Mouse (Mus musculus) intestine, embryonic 14.5 days (tissue): ENCODE data around the gene Timm29. TPM values are rescaled to one million over a fixed set of nuclear protein-coding genes. Genes with fewer than 3 reads are reported as not detected.

ENCODE experiments used
- ATAC-seq: fragments of 200-750 bp; cut with Nextera tagmentation; replicated peaks from 2 replicates; pipeline ENCODE4 v1.8.0; 2017; ENCODE audit warnings: low read depth, moderate number of reproducible peaks, moderate TSS enrichment, moderate library complexity; ENCODE audit not compliant: low FRiP score, low TSS enrichment
- DNase-seq: peaks from one replicate; pipeline ENCODE4 v3.0.0-alpha.2; 2018; ENCODE audit warnings: low spot score
- H3K27ac ChIP-seq: fragments of 300-500 bp; sonication (generic); 2 replicates; pipeline ENCODE4 v1.5.1; 2014; ENCODE audit warnings: low read depth, mild to moderate bottlenecking, control low read depth
- H3K27me3 ChIP-seq: fragments of 300-500 bp; sonication (generic); replicated peaks from 2 replicates; pipeline ENCODE4 v1.6.1; 2014; ENCODE audit warnings: low read length, control low read depth; ENCODE audit not compliant: control insufficient read depth, insufficient read depth
- H3K36me3 ChIP-seq: fragments of 300-500 bp; sonication (generic); 2 replicates; pipeline ENCODE4 v1.6.1; 2014; ENCODE audit warnings: low read length, control low read depth; ENCODE audit not compliant: control insufficient read depth, insufficient read depth
- H3K4me1 ChIP-seq: fragments of 300-500 bp; sonication (generic); replicated peaks from 2 replicates; pipeline ENCODE4 v1.6.1; 2014; ENCODE audit warnings: low read length, control low read depth, mixed read lengths; ENCODE audit not compliant: control insufficient read depth, insufficient read depth
- H3K4me2 ChIP-seq: fragments of 300-500 bp; sonication (generic); 2 replicates; pipeline ENCODE4 v1.6.1; 2014; ENCODE audit warnings: low read length
- H3K4me3 ChIP-seq: fragments of 300-500 bp; sonication (generic); 2 replicates; pipeline ENCODE4 v1.5.1; 2014; ENCODE audit warnings: low read depth, low read length, control low read depth, mixed read lengths
- H3K9ac ChIP-seq: fragments of 300-500 bp; sonication (generic); 2 replicates; pipeline ENCODE4 v1.6.1; 2014; ENCODE audit warnings: mild to moderate bottlenecking, low read length
- H3K9me3 ChIP-seq: fragments of 300-500 bp; sonication (generic); 2 replicates; pipeline ENCODE4 v1.6.1; 2016; ENCODE audit warnings: low read length, control low read depth; ENCODE audit not compliant: control insufficient read depth
- WGBS: fragments of 180-500 bp; shearing (Covaris S2); extraction: QIAGEN DNeasy Blood & Tissue Kit; methylation state at CpG from one replicate; pipeline ENCODE4 v1.1.7; 2014; 5-methylcytosine and 5-hydroxymethylcytosine counted together
- polyA plus RNA-seq: library from polyadenylated mRNA; unstranded; fragments of >200 nt; fragmentation: Nextera tagmentation; extraction: Ambion mirVana; gene quantifications from 2 replicates; pipeline ENCODE4 v1.2.1, GENCODE M21; 2014

Gene Timm29
- polyA plus RNA-seq, 1 experiment from 2014 or later, result 32.7 TPM

- WGBS, result under 1% methylated on average over 57 of the region's 57 CpGs
- no peaks in the 10 kb centered on the region for H3K27me3 ChIP-seq
- H3K9me3 ChIP-seq, result no peaks in the 10 kb centered on the region
- H3K36me3 ChIP-seq, result peaks cover 5% of the 10 kb centered on the region
- peak overlapping the region; percentile 86 for H3K4me3 ChIP-seq
- H3K27ac ChIP-seq, result peak overlapping the region; percentile 96
- H3K9ac ChIP-seq, result peak overlapping the region; percentile 91
- H3K4me1 ChIP-seq, result peaks cover 12% of the 10 kb centered on the region; the same call in 1 of the 2 replicates
- peak overlapping the region; percentile 78 for H3K4me2 ChIP-seq
- peak; percentile 84 for ATAC-seq
- DNase-seq, result no peak
Observed at GRCm38 (mm10) chr9:21616232-21616781, 23.8 kb downstream of the Timm29 start.

- Histone ChIP-seq H3K27me3 (no peaks in the 10 kb centered on the region), H3K9me3 (no peaks in the 10 kb centered on the region), H3K4me1 (peaks cover 12% of the 10 kb centered on the region; the same call in 1 of the 2 replicates), H3K4me3 (peak overlapping the region; percentile 86), H3K4me2 (peak overlapping the region; percentile 78), H3K36me3 (peaks cover 5% of the 10 kb centered on the region), H3K27ac (peak overlapping the region; percentile 96), H3K9ac (peak overlapping the region; percentile 91)
- DNase-seq (peak; percentile 63), ATAC-seq (no peak)
- 11% methylated on average over 10 of the region's 10 CpGs for WGBS
Observed at GRCm38 (mm10) chr9:21617066-21617465, 24.5 kb downstream of the Timm29 start.

GRCm38 (mm10) chr9:21620229-21620628 is 27.7 kb downstream of the Timm29 start:
- peaks cover 10% of the 10 kb centered on the region; the same call in 1 of the 2 replicates for H3K4me1 ChIP-seq

GRCm38 (mm10) chr9:21622676-21623075 is 30.2 kb downstream of the Timm29 start:
- 87% methylated on average over 1 of the region's 1 CpGs for WGBS
- no peak for ATAC-seq

More at GRCm38 (mm10) chr9:21620229-21620628, 27.7 kb downstream of the Timm29 start:
- peaks cover 5% of the 10 kb centered on the region for H3K36me3 ChIP-seq
- DNase-seq (no peak), ATAC-seq (no peak)
- H3K4me3 ChIP-seq, result no peak overlapping the region
- no peaks in the 10 kb centered on the region for H3K27me3 ChIP-seq
- 88% methylated on average over 4 of the region's 4 CpGs for WGBS
- H3K27ac ChIP-seq, result no peak overlapping the region
- H3K4me2 ChIP-seq, result no peak overlapping the region
- H3K9ac ChIP-seq, result no peak overlapping the region
- no peaks in the 10 kb centered on the region for H3K9me3 ChIP-seq

GRCm38 (mm10) chr9:21625342-21626339 is 33.1 kb downstream of the Timm29 start:
- Histone ChIP-seq H3K4me2 (no peak overlapping the region), H3K9ac (no peak overlapping the region), H3K27me3 (no peaks in the 10 kb centered on the region), H3K4me3 (no peak overlapping the region), H3K27ac (no peak overlapping the region), H3K9me3 (no peaks in the 10 kb centered on the region), H3K36me3 (no peaks in the 10 kb centered on the region), H3K4me1 (no peaks in the 10 kb centered on the region)
- ATAC-seq, result no peak
- WGBS, result 92% methylated on average over 10 of the region's 10 CpGs
- no peak for DNase-seq

More at GRCm38 (mm10) chr9:21622676-21623075, 30.2 kb downstream of the Timm29 start:
- Histone ChIP-seq H3K27ac (no peak overlapping the region), H3K4me1 (peaks cover 10% of the 10 kb centered on the region; the same call in 1 of the 2 replicates), H3K27me3 (no peaks in the 10 kb centered on the region), H3K9ac (no peak overlapping the region), H3K9me3 (no peaks in the 10 kb centered on the region), H3K4me3 (no peak overlapping the region), H3K36me3 (peaks cover 5% of the 10 kb centered on the region), H3K4me2 (no peak overlapping the region)
- no peak for DNase-seq

- H3K4me3 ChIP-seq, result no peak overlapping the region
- no peaks in the 10 kb centered on the region for H3K27me3 ChIP-seq
- no peaks in the 10 kb centered on the region for H3K4me1 ChIP-seq
- H3K9me3 ChIP-seq, result no peaks in the 10 kb centered on the region
- DNase-seq, result no peak
- H3K36me3 ChIP-seq, result 0 out of 2 replicates have a peak, but pooled peaks cover 5% of the 10 kb centered on the region
- H3K27ac ChIP-seq, result no peak overlapping the region
- no peak overlapping the region for H3K4me2 ChIP-seq
- no peak overlapping the region for H3K9ac ChIP-seq
- no peak for ATAC-seq
Observed at GRCm38 (mm10) chr9:21626571-21626970, 34.0 kb downstream of the Timm29 start.

- Histone ChIP-seq H3K4me2 (no peak overlapping the region), H3K36me3 (0 out of 2 replicates have a peak, but pooled peaks cover 8% of the 10 kb centered on the region), H3K4me3 (no peak overlapping the region), H3K9me3 (no peaks in the 10 kb centered on the region), H3K27ac (no peak overlapping the region), H3K4me1 (no peaks in the 10 kb centered on the region), H3K27me3 (no peaks in the 10 kb centered on the region), H3K9ac (no peak overlapping the region)
- WGBS, result 83% methylated on average over 5 of the region's 5 CpGs
- ATAC-seq, result no peak
- no peak for DNase-seq
Observed at GRCm38 (mm10) chr9:21627145-21627795, 34.7 kb downstream of the Timm29 start.

- Histone ChIP-seq H3K4me3 (no peak overlapping the region), H3K27ac (no peak overlapping the region), H3K27me3 (no peaks in the 10 kb centered on the region), H3K9me3 (no peaks in the 10 kb centered on the region), H3K4me2 (no peak overlapping the region), H3K36me3 (peaks cover 42% of the 10 kb centered on the region), H3K9ac (no peak overlapping the region), H3K4me1 (no peaks in the 10 kb centered on the region)
- 70% methylated on average over 3 of the region's 3 CpGs for WGBS
- DNase-seq, result no peak
- ATAC-seq, result no peak
Observed at GRCm38 (mm10) chr9:21630673-21631072, 38.2 kb downstream of the Timm29 start.
